Mouse (Mus musculus): Measurements from ENCODE around the gene Abhd16a.

- TF ChIP-seq POLR2A (IDR thresholded peaks at IDR 0.05; ENCODE audit: insufficient read depth, low read depth, low read length) (no peak), CTCF (IDR thresholded peaks at IDR 0.05) (no peak)
These were observed 23.0 kb upstream of the Abhd16a start, which contains the start of gene Mpig6b for GRCm38 (mm10) chr17:35066084-35066483.
